Mouse (Mus musculus): ENCODE results near the gene Rbm15b. TPM values are rescaled to one million over a fixed set of nuclear protein-coding genes. Genes with fewer than 3 reads are reported as not detected.

Rbm15b gene
- total and polyA plus RNA-seq, 3 experiments = 21.8 to 30.0 (median 21.9) TPM

DNA sequence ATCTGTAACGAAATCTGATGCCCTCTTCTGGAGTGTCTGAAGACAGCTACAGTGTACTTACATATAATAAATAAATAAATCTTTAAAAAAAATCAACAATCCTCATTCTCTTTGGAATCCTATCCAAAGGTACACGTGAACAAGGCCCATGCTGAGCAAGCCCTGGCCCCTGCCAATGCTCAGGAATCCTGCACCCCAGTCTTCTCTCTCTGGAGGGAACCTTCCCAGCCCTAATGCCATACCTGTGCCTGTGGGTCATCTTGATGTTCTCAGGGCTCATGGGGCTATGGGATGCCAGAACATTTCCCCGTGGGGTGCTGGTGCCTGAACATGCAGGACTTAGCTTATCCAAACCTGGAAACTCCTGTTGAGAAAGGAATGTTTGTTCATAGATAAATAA, 20.9 kb upstream of the Rbm15b start:
- Histone ChIP-seq H3K36me3 (replicated peaks) (no peaks in the 10 kb centered on the region), H3K4me3 (ENCODE audit: low read depth, low read length) (no peak overlapping the region), H3K4me1 (ENCODE audit: insufficient read depth, low read depth, low read length) (no peaks in the 10 kb centered on the region), H3K9me3 (replicated peaks) (no peaks in the 10 kb centered on the region), H3K27me3 (ENCODE audit: insufficient read depth, low read length) (peaks cover 16% of the 10 kb centered on the region)
- DNase-seq (ENCODE audit: low spot score) (no peak), ATAC-seq (ENCODE audit: extremely low read depth, insufficient number of reproducible peaks, low FRiP score, poor library complexity, severe bottlenecking) (no peak)
- TF ChIP-seq GATA1 (IDR thresholded peaks at IDR 0.05; ENCODE audit: borderline replicate concordance, low read length) (no peak), TAL1 (conservative IDR thresholded peaks at IDR 0.05; ENCODE audit: low read depth, low read length) (no peak), GATA2 (IDR thresholded peaks at IDR 0.05; ENCODE audit: borderline replicate concordance, low read depth, low read length) (no peak), CTCF (IDR thresholded peaks at IDR 0.05; ENCODE audit: low read depth, low read length) (no peak), POLR2AphosphoS5 (IDR thresholded peaks at IDR 0.05; ENCODE audit: insufficient replicate concordance, low read depth, low read length) (no peak)

- TF ChIP-seq TAL1 (conservative IDR thresholded peaks at IDR 0.05; ENCODE audit: low read depth, low read length) = no peak
- no peak for TF ChIP-seq GATA1 (IDR thresholded peaks at IDR 0.05; ENCODE audit: borderline replicate concordance, low read length)
- no peak for TF ChIP-seq POLR2AphosphoS5 (IDR thresholded peaks at IDR 0.05; ENCODE audit: insufficient replicate concordance, low read depth, low read length)
- TF ChIP-seq CTCF (IDR thresholded peaks at IDR 0.05; ENCODE audit: low read depth, low read length) = no peak
- TF ChIP-seq GATA2 (IDR thresholded peaks at IDR 0.05; ENCODE audit: borderline replicate concordance, low read depth, low read length) = no peak
Observed at GRCm38 (mm10) chr9:106906597-106906996, 19.4 kb upstream of the Rbm15b start.

GRCm38 (mm10) chr9:106903791-106904134, 16.5 kb upstream of the Rbm15b start:
- peak; percentile 12 for DNase-seq (ENCODE audit: low spot score)
- Histone ChIP-seq H3K27me3 (ENCODE audit: insufficient read depth, low read length) (peaks cover 45% of the 10 kb centered on the region), H3K36me3 (replicated peaks) (no peaks in the 10 kb centered on the region), H3K4me1 (ENCODE audit: insufficient read depth, low read depth, low read length) (no peaks in the 10 kb centered on the region), H3K9me3 (replicated peaks) (no peaks in the 10 kb centered on the region), H3K4me3 (ENCODE audit: low read depth, low read length) (no peak overlapping the region)
- ATAC-seq (ENCODE audit: extremely low read depth, insufficient number of reproducible peaks, low FRiP score, poor library complexity, severe bottlenecking) = no peak
- no peak for TF ChIP-seq CTCF (IDR thresholded peaks at IDR 0.05; ENCODE audit: low read depth, low read length)
- TF ChIP-seq TAL1 (conservative IDR thresholded peaks at IDR 0.05; ENCODE audit: low read depth, low read length) = no peak
- no peak for TF ChIP-seq GATA1 (IDR thresholded peaks at IDR 0.05; ENCODE audit: borderline replicate concordance, low read length)
- no peak for TF ChIP-seq GATA2 (IDR thresholded peaks at IDR 0.05; ENCODE audit: borderline replicate concordance, low read depth, low read length)
- TF ChIP-seq POLR2AphosphoS5 (IDR thresholded peaks at IDR 0.05; ENCODE audit: insufficient replicate concordance, low read depth, low read length) = no peak

More at GRCm38 (mm10) chr9:106906597-106906996, 19.4 kb upstream of the Rbm15b start:
- H3K36me3 ChIP-seq (replicated peaks) = no peaks in the 10 kb centered on the region
- ATAC-seq (ENCODE audit: extremely low read depth, insufficient number of reproducible peaks, low FRiP score, poor library complexity, severe bottlenecking) (no peak), DNase-seq (ENCODE audit: low spot score) (no peak)
- H3K4me3 ChIP-seq (ENCODE audit: low read depth, low read length) = no peak overlapping the region
- no peaks in the 10 kb centered on the region for H3K4me1 ChIP-seq (ENCODE audit: insufficient read depth, low read depth, low read length)
- no peaks in the 10 kb centered on the region for H3K9me3 ChIP-seq (replicated peaks)
- peaks cover 24% of the 10 kb centered on the region for H3K27me3 ChIP-seq (ENCODE audit: insufficient read depth, low read length)

DNA sequence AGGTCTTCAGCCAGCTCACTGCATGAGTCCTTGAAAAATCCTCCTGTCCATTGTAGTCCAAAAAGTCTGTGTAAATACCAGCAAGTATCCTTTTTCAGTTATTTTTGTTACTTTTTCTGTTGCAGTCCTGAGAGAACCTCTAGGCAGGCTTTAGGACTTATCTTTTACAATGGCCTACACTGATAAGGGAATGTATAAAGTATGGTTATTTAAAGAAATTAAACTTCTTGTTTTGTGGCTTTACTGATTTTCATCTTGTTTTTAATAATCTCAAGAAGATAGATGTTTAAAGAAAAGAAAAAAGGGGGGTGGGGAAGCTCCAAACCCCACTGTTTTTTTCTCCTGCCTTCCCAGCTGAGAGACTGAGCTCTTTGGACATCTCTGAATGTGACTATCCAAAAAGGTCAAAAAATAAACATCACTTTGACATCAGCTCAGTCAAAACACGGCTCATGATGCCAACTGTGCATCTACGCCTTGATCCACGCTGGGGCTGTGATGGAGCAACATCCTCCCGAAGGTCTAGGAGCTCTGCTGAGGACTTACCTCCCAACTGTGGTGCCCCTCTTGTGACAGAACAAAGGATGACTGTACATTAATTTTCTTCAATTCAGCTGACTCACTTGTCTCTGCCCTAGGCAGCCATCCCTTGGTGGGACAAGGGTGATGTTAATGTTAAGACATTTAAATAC, 16.0 kb upstream of the Rbm15b start:
- no peak for ATAC-seq (ENCODE audit: extremely low read depth, insufficient number of reproducible peaks, low FRiP score, poor library complexity, severe bottlenecking)
- DNase-seq (ENCODE audit: low spot score) = no peak
- no peaks in the 10 kb centered on the region for H3K4me1 ChIP-seq (ENCODE audit: insufficient read depth, low read depth, low read length)
- H3K36me3 ChIP-seq (replicated peaks) = no peaks in the 10 kb centered on the region
- H3K4me3 ChIP-seq (ENCODE audit: low read depth, low read length) = no peak overlapping the region
- H3K9me3 ChIP-seq (replicated peaks) = no peaks in the 10 kb centered on the region
- no peak for TF ChIP-seq GATA1 (IDR thresholded peaks at IDR 0.05; ENCODE audit: borderline replicate concordance, low read length)
- no peak for TF ChIP-seq GATA2 (IDR thresholded peaks at IDR 0.05; ENCODE audit: borderline replicate concordance, low read depth, low read length)
- TF ChIP-seq TAL1 (conservative IDR thresholded peaks at IDR 0.05; ENCODE audit: low read depth, low read length) = no peak
- TF ChIP-seq POLR2AphosphoS5 (IDR thresholded peaks at IDR 0.05; ENCODE audit: insufficient replicate concordance, low read depth, low read length) = no peak
- TF ChIP-seq CTCF (IDR thresholded peaks at IDR 0.05; ENCODE audit: low read depth, low read length) = no peak
- H3K27me3 ChIP-seq (ENCODE audit: insufficient read depth, low read length) = peaks cover 49% of the 10 kb centered on the region

DNA sequence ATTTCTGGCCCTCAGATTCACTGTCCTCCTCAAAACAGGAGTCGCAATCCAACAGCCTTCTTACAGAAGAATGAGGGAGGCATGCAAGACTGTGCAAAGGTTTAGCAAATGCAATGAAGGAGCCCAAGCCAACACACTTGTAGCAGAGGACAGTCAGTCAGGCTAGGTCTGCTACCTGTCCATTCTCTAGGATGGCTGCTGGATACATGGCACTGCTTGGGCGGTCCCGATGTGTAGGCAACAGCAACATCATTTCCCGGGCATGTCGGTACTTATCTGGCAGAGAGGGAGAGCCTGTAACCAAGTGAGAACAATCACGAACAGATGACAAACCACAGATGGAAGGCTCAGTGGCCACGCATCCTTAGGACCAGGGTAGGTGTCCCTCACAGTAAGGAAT, 14.4 kb upstream of the Rbm15b start:
- peaks cover 54% of the 10 kb centered on the region for H3K27me3 ChIP-seq (ENCODE audit: insufficient read depth, low read length)
- TF ChIP-seq TAL1 (conservative IDR thresholded peaks at IDR 0.05; ENCODE audit: low read depth, low read length) (no peak), CTCF (IDR thresholded peaks at IDR 0.05; ENCODE audit: low read depth, low read length) (no peak), POLR2AphosphoS5 (IDR thresholded peaks at IDR 0.05; ENCODE audit: insufficient replicate concordance, low read depth, low read length) (no peak), GATA1 (IDR thresholded peaks at IDR 0.05; ENCODE audit: borderline replicate concordance, low read length) (no peak), GATA2 (IDR thresholded peaks at IDR 0.05; ENCODE audit: borderline replicate concordance, low read depth, low read length) (no peak)
- no peak for ATAC-seq (ENCODE audit: extremely low read depth, insufficient number of reproducible peaks, low FRiP score, poor library complexity, severe bottlenecking)
- DNase-seq (ENCODE audit: low spot score) = no peak
- H3K9me3 ChIP-seq (replicated peaks) = no peaks in the 10 kb centered on the region
- no peaks in the 10 kb centered on the region for H3K4me1 ChIP-seq (ENCODE audit: insufficient read depth, low read depth, low read length)
- H3K4me3 ChIP-seq (ENCODE audit: low read depth, low read length) = no peak overlapping the region
- H3K36me3 ChIP-seq (replicated peaks) = no peaks in the 10 kb centered on the region

GRCm38 (mm10) chr9:106898901-106899300, 11.7 kb upstream of the Rbm15b start:
- H3K4me3 ChIP-seq (ENCODE audit: low read depth, low read length) = no peak overlapping the region
- H3K9me3 ChIP-seq (replicated peaks) = no peaks in the 10 kb centered on the region
- TF ChIP-seq GATA2 (IDR thresholded peaks at IDR 0.05; ENCODE audit: borderline replicate concordance, low read depth, low read length) (no peak), GATA1 (IDR thresholded peaks at IDR 0.05; ENCODE audit: borderline replicate concordance, low read length) (no peak), TAL1 (conservative IDR thresholded peaks at IDR 0.05; ENCODE audit: low read depth, low read length) (no peak), POLR2AphosphoS5 (IDR thresholded peaks at IDR 0.05; ENCODE audit: insufficient replicate concordance, low read depth, low read length) (no peak), CTCF (IDR thresholded peaks at IDR 0.05; ENCODE audit: low read depth, low read length) (no peak)
- no peak for DNase-seq (ENCODE audit: low spot score)
- peaks cover 66% of the 10 kb centered on the region for H3K27me3 ChIP-seq (ENCODE audit: insufficient read depth, low read length)
- no peaks in the 10 kb centered on the region for H3K36me3 ChIP-seq (replicated peaks)
- no peaks in the 10 kb centered on the region; the same call in 1 of the 2 replicates for H3K4me1 ChIP-seq (ENCODE audit: insufficient read depth, low read depth, low read length)
- ATAC-seq (ENCODE audit: extremely low read depth, insufficient number of reproducible peaks, low FRiP score, poor library complexity, severe bottlenecking) = no peak

Data from G1E (cell line).